Mouse (Mus musculus): ENCODE measurements around the gene Cyp20a1.

Cyp20a1 gene

DNA sequence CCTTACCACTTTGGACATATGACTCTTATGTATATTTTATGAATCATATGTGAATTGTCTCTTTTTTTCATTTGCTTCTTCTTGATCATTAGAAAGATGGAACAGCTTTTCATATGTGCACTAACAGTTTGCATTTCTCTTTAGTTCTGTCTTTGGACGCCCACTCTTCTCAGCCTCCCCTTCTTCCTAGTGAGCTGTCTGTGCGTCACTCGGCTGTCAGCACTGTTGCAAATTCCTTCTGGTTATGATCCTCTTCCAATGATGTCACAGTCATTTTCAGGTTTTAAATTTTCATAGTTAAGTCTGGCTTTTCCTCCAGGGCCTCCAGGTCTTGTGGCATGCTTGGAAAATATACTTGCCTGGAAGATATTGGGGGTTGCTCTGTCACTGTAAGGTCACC is 38.8 kb downstream of the Cyp20a1 start:
- no peak for TF ChIP-seq POU5F1 (IDR thresholded peaks at IDR 0.05; ENCODE audit: borderline replicate concordance, low read length)
- no peak for TF ChIP-seq NANOG (IDR thresholded peaks at IDR 0.05; ENCODE audit: borderline replicate concordance, low read length)
- no peak for TF ChIP-seq CTCF (conservative IDR thresholded peaks at IDR 0.05; ENCODE audit: low read length)
- no peaks in the 10 kb centered on the region for H3K27me3 ChIP-seq (ENCODE audit: insufficient read depth, low read length)
- no peak overlapping the region for H3K4me3 ChIP-seq (replicated peaks; ENCODE audit: low read length)
- H3K4me1 ChIP-seq (replicated peaks; ENCODE audit: low read depth, low read length): no peaks in the 10 kb centered on the region
- peaks cover 57% of the 10 kb centered on the region for H3K36me3 ChIP-seq (ENCODE audit: insufficient read depth, low read length)
- no peaks in the 10 kb centered on the region for H3K9me3 ChIP-seq (ENCODE audit: low read length)

GRCm38 (mm10) chr1:60404848-60405247 is 61.7 kb downstream of the Cyp20a1 start:
- no peaks in the 10 kb centered on the region for H3K9me3 ChIP-seq (ENCODE audit: low read length)
- peaks cover 22% of the 10 kb centered on the region for H3K4me1 ChIP-seq (replicated peaks; ENCODE audit: low read depth, low read length)
- H3K36me3 ChIP-seq (ENCODE audit: insufficient read depth, low read length): no peaks in the 10 kb centered on the region
- no peaks in the 10 kb centered on the region for H3K27me3 ChIP-seq (ENCODE audit: insufficient read depth, low read length)
- no peak overlapping the region for H3K4me3 ChIP-seq (replicated peaks; ENCODE audit: low read length)
- TF ChIP-seq NANOG (IDR thresholded peaks at IDR 0.05; ENCODE audit: borderline replicate concordance, low read length): no peak
- 0 out of 2 replicates have a peak, but pooled peaks have one; percentile 6 for TF ChIP-seq CTCF (conservative IDR thresholded peaks at IDR 0.05; ENCODE audit: low read length)

- TF ChIP-seq NANOG (IDR thresholded peaks at IDR 0.05; ENCODE audit: borderline replicate concordance, low read length): no peak
- TF ChIP-seq CTCF (conservative IDR thresholded peaks at IDR 0.05; ENCODE audit: low read length): no peak
- TF ChIP-seq POU5F1 (IDR thresholded peaks at IDR 0.05; ENCODE audit: borderline replicate concordance, low read length): no peak
- H3K27me3 ChIP-seq (ENCODE audit: insufficient read depth, low read length): no peaks in the 10 kb centered on the region
- H3K4me1 ChIP-seq (replicated peaks; ENCODE audit: low read depth, low read length): peaks cover 43% of the 10 kb centered on the region
- peak overlapping the region; percentile 91 for H3K4me3 ChIP-seq (replicated peaks; ENCODE audit: low read length)
- H3K9me3 ChIP-seq (ENCODE audit: low read length): no peaks in the 10 kb centered on the region
- no peaks in the 10 kb centered on the region for H3K36me3 ChIP-seq (ENCODE audit: insufficient read depth, low read length)
Observed at GRCm38 (mm10) chr1:60408501-60409167, 65.5 kb downstream of the Cyp20a1 start.

- peaks cover 48% of the 10 kb centered on the region for H3K4me1 ChIP-seq (replicated peaks; ENCODE audit: low read depth, low read length)
- no peaks in the 10 kb centered on the region for H3K9me3 ChIP-seq (ENCODE audit: low read length)
- H3K36me3 ChIP-seq (ENCODE audit: insufficient read depth, low read length): no peaks in the 10 kb centered on the region
- H3K27me3 ChIP-seq (ENCODE audit: insufficient read depth, low read length): no peaks in the 10 kb centered on the region
- TF ChIP-seq NANOG (IDR thresholded peaks at IDR 0.05; ENCODE audit: borderline replicate concordance, low read length) (no peak), POU5F1 (IDR thresholded peaks at IDR 0.05; ENCODE audit: borderline replicate concordance, low read length) (no peak), CTCF (conservative IDR thresholded peaks at IDR 0.05; ENCODE audit: low read length) (no peak)
- peak within 1 kb of the TSS; percentile 91 for H3K4me3 ChIP-seq (replicated peaks; ENCODE audit: low read length)
Observed at GRCm38 (mm10) chr1:60409168-60409828, 66.2 kb downstream of the Cyp20a1 start, which contains the start of gene Abi2. TSS of gene Abi2 (plus strand) at chr1:60409619.

GRCm38 (mm10) chr1:60409928-60410817 is 67.0 kb downstream of the Cyp20a1 start:
- no peaks in the 10 kb centered on the region for H3K36me3 ChIP-seq (ENCODE audit: insufficient read depth, low read length)
- H3K27me3 ChIP-seq (ENCODE audit: insufficient read depth, low read length): no peaks in the 10 kb centered on the region

DNA sequence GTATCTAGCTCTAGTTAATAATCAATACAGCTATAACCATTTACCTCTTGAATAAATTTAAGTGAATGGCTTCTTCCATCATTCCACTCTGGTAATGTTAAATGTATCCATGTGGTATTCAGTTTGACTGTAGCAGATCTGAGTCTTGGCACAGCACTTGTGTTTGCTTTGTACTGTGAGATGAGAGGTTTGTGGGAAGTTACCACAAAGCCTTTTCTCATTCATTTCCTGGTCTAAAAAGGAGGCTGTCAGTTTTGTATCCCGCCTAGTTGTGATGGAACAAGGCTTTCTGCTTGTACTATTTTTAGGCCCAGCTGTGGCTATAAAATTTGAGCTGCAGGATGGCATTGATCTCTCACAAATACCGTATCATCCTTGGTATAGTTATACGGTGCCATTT is 73.6 kb downstream of the Cyp20a1 start:
- no peaks in the 10 kb centered on the region for H3K36me3 ChIP-seq (ENCODE audit: insufficient read depth, low read length)

More at GRCm38 (mm10) chr1:60409928-60410817, 67.0 kb downstream of the Cyp20a1 start:
- Histone ChIP-seq H3K9me3 (ENCODE audit: low read length) (no peaks in the 10 kb centered on the region), H3K4me3 (replicated peaks; ENCODE audit: low read length) (peak overlapping the region; percentile 91), H3K4me1 (replicated peaks; ENCODE audit: low read depth, low read length) (peaks cover 52% of the 10 kb centered on the region)
- TF ChIP-seq CTCF (conservative IDR thresholded peaks at IDR 0.05; ENCODE audit: low read length) (no peak), NANOG (IDR thresholded peaks at IDR 0.05; ENCODE audit: borderline replicate concordance, low read length) (no peak), POU5F1 (IDR thresholded peaks at IDR 0.05; ENCODE audit: borderline replicate concordance, low read length) (no peak)

DNA sequence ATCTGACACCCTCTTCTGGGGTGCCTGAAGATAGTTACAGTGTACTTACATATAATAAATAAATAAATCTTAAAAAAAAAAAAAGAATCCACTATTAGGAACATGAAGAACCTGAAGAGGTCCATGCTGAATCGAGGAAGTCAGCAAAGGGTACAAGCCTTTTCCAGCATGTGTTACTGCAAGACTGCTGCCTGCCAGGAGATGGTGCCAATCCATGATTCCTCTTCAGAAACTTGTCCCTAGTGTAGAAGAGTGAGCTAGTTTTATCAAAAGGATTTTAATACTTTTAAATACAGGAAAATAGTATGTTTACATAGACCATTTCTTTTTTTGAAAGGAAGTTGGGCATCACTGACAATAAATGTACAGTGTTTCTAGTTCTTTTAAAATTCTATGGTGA is 80.8 kb downstream of the Cyp20a1 start:
- Histone ChIP-seq H3K36me3 (ENCODE audit: insufficient read depth, low read length) (no peaks in the 10 kb centered on the region), H3K4me3 (replicated peaks; ENCODE audit: low read length) (no peak overlapping the region), H3K27me3 (ENCODE audit: insufficient read depth, low read length) (no peaks in the 10 kb centered on the region), H3K4me1 (replicated peaks; ENCODE audit: low read depth, low read length) (peaks cover 52% of the 10 kb centered on the region), H3K9me3 (ENCODE audit: low read length) (no peaks in the 10 kb centered on the region)
- peak; percentile 18 for TF ChIP-seq CTCF (conservative IDR thresholded peaks at IDR 0.05; ENCODE audit: low read length)
- no peak for TF ChIP-seq POU5F1 (IDR thresholded peaks at IDR 0.05; ENCODE audit: borderline replicate concordance, low read length)
- no peak for TF ChIP-seq NANOG (IDR thresholded peaks at IDR 0.05; ENCODE audit: borderline replicate concordance, low read length)

More for the DNA sequence above, 73.6 kb downstream of the Cyp20a1 start:
- H3K27me3 ChIP-seq (ENCODE audit: insufficient read depth, low read length): no peaks in the 10 kb centered on the region
- peaks cover 35% of the 10 kb centered on the region for H3K4me1 ChIP-seq (replicated peaks; ENCODE audit: low read depth, low read length)
- TF ChIP-seq POU5F1 (IDR thresholded peaks at IDR 0.05; ENCODE audit: borderline replicate concordance, low read length): no peak
- no peak for TF ChIP-seq NANOG (IDR thresholded peaks at IDR 0.05; ENCODE audit: borderline replicate concordance, low read length)
- TF ChIP-seq CTCF (conservative IDR thresholded peaks at IDR 0.05; ENCODE audit: low read length): no peak
- H3K4me3 ChIP-seq (replicated peaks; ENCODE audit: low read length): no peak overlapping the region
- no peaks in the 10 kb centered on the region for H3K9me3 ChIP-seq (ENCODE audit: low read length)

GRCm38 (mm10) chr1:60428341-60428740 is 85.2 kb downstream of the Cyp20a1 start:
- no peaks in the 10 kb centered on the region for H3K27me3 ChIP-seq (ENCODE audit: insufficient read depth, low read length)

More at GRCm38 (mm10) chr1:60428341-60428740, 85.2 kb downstream of the Cyp20a1 start:
- no peak overlapping the region for H3K4me3 ChIP-seq (replicated peaks; ENCODE audit: low read length)
- H3K36me3 ChIP-seq (ENCODE audit: insufficient read depth, low read length): no peaks in the 10 kb centered on the region
- no peaks in the 10 kb centered on the region for H3K9me3 ChIP-seq (ENCODE audit: low read length)
- TF ChIP-seq NANOG (IDR thresholded peaks at IDR 0.05; ENCODE audit: borderline replicate concordance, low read length): no peak
- TF ChIP-seq POU5F1 (IDR thresholded peaks at IDR 0.05; ENCODE audit: borderline replicate concordance, low read length): no peak
- TF ChIP-seq CTCF (conservative IDR thresholded peaks at IDR 0.05; ENCODE audit: low read length): no peak
- H3K4me1 ChIP-seq (replicated peaks; ENCODE audit: low read depth, low read length): peaks cover 61% of the 10 kb centered on the region

Data from E14TG2a.4 (cell line).